Mouse (Mus musculus): ENCODE results near the gene Mrpl45. TPM values are rescaled to one million over a fixed set of nuclear protein-coding genes. Genes with fewer than 3 reads are reported as not detected.

Gene Mrpl45
- polyA plus RNA-seq, 1 experiment from 2014 or later, result 55.9 TPM

DNA sequence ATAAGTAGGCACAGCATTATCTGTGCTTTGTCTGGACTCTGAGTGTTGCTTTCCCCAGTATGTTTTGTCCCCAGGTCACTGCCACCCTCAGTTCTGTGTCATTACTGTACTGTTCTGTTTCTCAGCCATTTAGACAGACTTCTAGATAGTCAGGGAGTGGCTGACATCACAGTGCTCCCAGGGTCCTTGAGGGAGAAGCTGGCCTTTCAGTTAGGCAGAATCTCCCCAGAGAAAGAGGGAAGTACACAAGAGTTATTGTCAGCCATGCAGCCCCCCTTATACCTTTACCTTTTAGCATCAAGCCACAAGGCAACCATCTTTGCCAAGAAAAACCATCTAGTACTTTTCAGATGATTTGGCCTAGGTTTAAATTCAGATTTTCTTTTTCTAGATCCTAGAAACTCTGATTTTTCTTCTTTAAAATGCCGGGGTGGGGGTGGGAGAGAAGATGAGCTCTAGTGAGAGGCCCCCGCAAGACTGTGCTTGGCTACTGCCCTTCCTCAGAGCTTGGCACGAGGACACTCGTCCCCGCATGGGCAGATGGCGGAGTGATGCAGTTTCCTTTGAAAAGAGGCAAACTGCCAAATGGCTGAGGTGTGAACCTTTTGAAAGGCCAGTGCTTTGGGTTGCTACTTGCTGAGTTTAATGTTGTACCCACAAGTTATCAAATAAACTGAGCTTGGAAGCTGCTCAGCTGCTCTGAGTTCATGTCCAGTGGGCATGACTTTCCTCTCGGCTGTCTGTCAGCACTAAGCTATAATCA lies 55.0 kb downstream of the Mrpl45 start:
- H3K4me3 ChIP-seq (ENCODE audit: low read depth, low read length), result no peak overlapping the region
- H3K27me3 ChIP-seq (ENCODE audit: control insufficient read depth, insufficient read depth, low read length), result no peaks in the 10 kb centered on the region
- H3K4me2 ChIP-seq (ENCODE audit: low read depth, low read length, severe bottlenecking), result no peak overlapping the region
- DNase-seq (ENCODE audit: low spot score) (no peak), ATAC-seq (replicated peaks; ENCODE audit: low FRiP score) (no peak)
- no peaks in the 10 kb centered on the region; the same call in 1 of the 2 replicates for H3K36me3 ChIP-seq (ENCODE audit: control insufficient read depth, insufficient read depth, low read length)
- 83% methylated on average over 7 of the region's 7 CpGs for WGBS
- H3K4me1 ChIP-seq (replicated peaks; ENCODE audit: control insufficient read depth, insufficient read depth, low read length), result peaks cover 2% of the 10 kb centered on the region; the same call in 1 of the 2 replicates
- H3K9me3 ChIP-seq (ENCODE audit: control insufficient read depth, low read length), result no peaks in the 10 kb centered on the region
- H3K9ac ChIP-seq (ENCODE audit: low read length), result no peak overlapping the region
- no peak overlapping the region for H3K27ac ChIP-seq (ENCODE audit: low read depth, low read length)

GRCm38 (mm10) chr11:97372159-97372864 lies 56.8 kb downstream of the Mrpl45 start:
- no peak for DNase-seq (ENCODE audit: low spot score)
- H3K27me3 ChIP-seq (ENCODE audit: control insufficient read depth, insufficient read depth, low read length), result no peaks in the 10 kb centered on the region
- no peak overlapping the region for H3K27ac ChIP-seq (ENCODE audit: low read depth, low read length)
- H3K4me3 ChIP-seq (ENCODE audit: low read depth, low read length), result no peak overlapping the region
- WGBS, result 93% methylated on average over 6 of the region's 6 CpGs
- no peak overlapping the region for H3K9ac ChIP-seq (ENCODE audit: low read length)
- H3K36me3 ChIP-seq (ENCODE audit: control insufficient read depth, insufficient read depth, low read length), result no peaks in the 10 kb centered on the region; the same call in 1 of the 2 replicates
- no peak overlapping the region for H3K4me2 ChIP-seq (ENCODE audit: low read depth, low read length, severe bottlenecking)
- H3K4me1 ChIP-seq (replicated peaks; ENCODE audit: control insufficient read depth, insufficient read depth, low read length), result 0 out of 2 replicates have a peak, but pooled peaks cover 2% of the 10 kb centered on the region
- no peak for ATAC-seq (replicated peaks; ENCODE audit: low FRiP score)
- no peaks in the 10 kb centered on the region for H3K9me3 ChIP-seq (ENCODE audit: control insufficient read depth, low read length)

GRCm38 (mm10) chr11:97373402-97373801 lies 57.9 kb downstream of the Mrpl45 start:
- peaks cover 2% of the 10 kb centered on the region; the same call in 1 of the 2 replicates for H3K36me3 ChIP-seq (ENCODE audit: control insufficient read depth, insufficient read depth, low read length)
- H3K4me1 ChIP-seq (replicated peaks; ENCODE audit: control insufficient read depth, insufficient read depth, low read length), result 0 out of 2 replicates have a peak, but pooled peaks cover 2% of the 10 kb centered on the region
- H3K9me3 ChIP-seq (ENCODE audit: control insufficient read depth, low read length), result no peaks in the 10 kb centered on the region
- ATAC-seq (replicated peaks; ENCODE audit: low FRiP score) (no peak), DNase-seq (ENCODE audit: low spot score) (no peak)
- no peak overlapping the region for H3K27ac ChIP-seq (ENCODE audit: low read depth, low read length)
- H3K4me2 ChIP-seq (ENCODE audit: low read depth, low read length, severe bottlenecking), result no peak overlapping the region
- no peak overlapping the region for H3K9ac ChIP-seq (ENCODE audit: low read length)
- WGBS, result 88% methylated on average over 2 of the region's 2 CpGs
- no peaks in the 10 kb centered on the region for H3K27me3 ChIP-seq (ENCODE audit: control insufficient read depth, insufficient read depth, low read length)
- H3K4me3 ChIP-seq (ENCODE audit: low read depth, low read length), result no peak overlapping the region

Other genes starting within 250 kb of the Mrpl45 start
- 0.17 and 0.21 TPM in 2 replicates for gene Tbx21, start 200.4 kb upstream of the Mrpl45 start, polyA plus RNA-seq (2014; fragmentation: Nextera tagmentation; extraction: Ambion mirVana)
- gene Tbkbp1, start 164.2 kb upstream of the Mrpl45 start, polyA plus RNA-seq (2014; fragmentation: Nextera tagmentation; extraction: Ambion mirVana), result 5.4 and 6.7 TPM in 2 replicates
- 114 TPM in 2 replicates for gene Kpnb1, start 127.8 kb upstream of the Mrpl45 start, polyA plus RNA-seq (2014; fragmentation: Nextera tagmentation; extraction: Ambion mirVana)
- gene Npepps, start 35.1 kb upstream of the Mrpl45 start, polyA plus RNA-seq (2014; fragmentation: Nextera tagmentation; extraction: Ambion mirVana), result 108 and 122 TPM in 2 replicates
- 0.03 TPM in 2 replicates for gene Gpr179, start 36.4 kb downstream of the Mrpl45 start, polyA plus RNA-seq (2014; fragmentation: Nextera tagmentation; extraction: Ambion mirVana)
- 4.3 and 4.5 TPM in 2 replicates for gene Socs7, start 46.8 kb downstream of the Mrpl45 start, polyA plus RNA-seq (2014; fragmentation: Nextera tagmentation; extraction: Ambion mirVana)
- 3.2 and 4.8 TPM in 2 replicates for gene Arhgap23, start 99.8 kb downstream of the Mrpl45 start, polyA plus RNA-seq (2014; fragmentation: Nextera tagmentation; extraction: Ambion mirVana)
- gene 4933428G20Rik, start 184.6 kb downstream of the Mrpl45 start, polyA plus RNA-seq (2014; fragmentation: Nextera tagmentation; extraction: Ambion mirVana), result 0.17 TPM in 1 of 2 replicates, not detected in the other

All from forebrain, embryonic 11.5 days (tissue).